Mouse (Mus musculus) heart, adult 2 months (tissue): Measurements from ENCODE around the gene Pde1a. TPM values are rescaled to one million over a fixed set of nuclear protein-coding genes. Genes with fewer than 3 reads are reported as not detected.

ENCODE experiments used
- DNase-seq, 2 experiments: peaks; one replicate each; pipeline ENCODE4 v3.0.0; 2021
- H3K27ac ChIP-seq: fragments of 200-600 bp; 2 replicates; pipeline ENCODE4 v1.8.1; 2022
- H3K27me3 ChIP-seq: fragments of 200-500 bp; 2 replicates; pipeline ENCODE4 v1.6.1; 2012; ENCODE audit warnings: mild to moderate bottlenecking, low read length, inconsistent platforms, mixed read lengths; ENCODE audit not compliant: control insufficient read depth, insufficient read depth
- H3K36me3 ChIP-seq: fragments of 200-500 bp; 2 replicates; pipeline ENCODE4 v1.6.1; 2012; ENCODE audit warnings: low read length, inconsistent platforms; ENCODE audit not compliant: control insufficient read depth, insufficient read depth
- H3K4me1 ChIP-seq: fragments of 200-500 bp; 2 replicates; pipeline ENCODE4 v1.6.1; 2011; ENCODE audit warnings: low read length; ENCODE audit not compliant: control insufficient read depth, insufficient read depth
- H3K4me3 ChIP-seq: fragments of 200-600 bp; 2 replicates; pipeline ENCODE4 v1.8.1; 2022
- H3K79me2 ChIP-seq: fragments of 200-500 bp; replicated peaks from 2 replicates; pipeline ENCODE4 v1.6.1; 2012; ENCODE audit warnings: mild to moderate bottlenecking, inconsistent platforms, low read length, moderate library complexity, mixed read lengths; ENCODE audit not compliant: control insufficient read depth, insufficient read depth
- H3K9ac ChIP-seq: fragments of 200-500 bp; 2 replicates; pipeline ENCODE4 v1.6.1; 2012; ENCODE audit warnings: low read depth, mild to moderate bottlenecking, control low read depth, inconsistent platforms, low read length, mixed read lengths
- CTCF ChIP-seq: fragments of 200-600 bp; IDR thresholded peaks from 2 replicates; pipeline ENCODE4 v1.8.1; 2022; ENCODE audit warnings: antibody characterized with exemption, mild to moderate bottlenecking, moderate library complexity
- EP300 ChIP-seq: fragments of 200-500 bp; IDR thresholded peaks from 2 replicates; pipeline ENCODE4 v1.6.1; 2011; ENCODE audit warnings: low read depth, low read length, control low read depth; ENCODE audit not compliant: insufficient read depth
- POLR2A ChIP-seq: fragments of 200-500 bp; IDR thresholded peaks from 2 replicates; pipeline ENCODE4 v1.6.1; 2011; ENCODE audit warnings: mild to moderate bottlenecking, low read depth, low read length, control low read depth; ENCODE audit not compliant: insufficient read depth
- WGBS: fragments of 180-500 bp; shearing (Covaris S2); methylation state at CpG from one replicate; pipeline ENCODE4 v1.1.7; 2018; 5-methylcytosine and 5-hydroxymethylcytosine counted together
- intact Hi-C: fragments of 180-260 bp; cut with DNase I; formaldehyde crosslinking; loops from one replicate; pipeline ENCODE4 v1.15.1; 2025
- long read RNA-seq: library from polyadenylated mRNA; stranded (forward); transcript quantifications from one replicate; pipeline ENCODE4 v2.0.0, GENCODE M21; 2021
- polyA plus RNA-seq: library from polyadenylated mRNA; depleted of rRNA; stranded (reverse); fragments of >200 nt; gene quantifications from 2 replicates; pipeline ENCODE4 v1.2.3, GENCODE M21; 2012; rRNA removed
- total RNA-seq, 2 experiments: library from RNA; stranded (reverse); gene quantifications; 2 replicates each; pipeline ENCODE4 v1.2.3; 2021

Gene Pde1a
- total RNA-seq: 1 to 10 TPM; 6.2 to 8.5 TPM
- 4.9 and 11.1 TPM in 2 replicates for polyA plus RNA-seq
- long read RNA-seq, partial matches to known transcripts: 0 of 6 reads
- long read RNA-seq, other reads (novel, unspliced or antisense): 6 of 6 reads

- Histone ChIP-seq H3K36me3 (no peaks in the 10 kb centered on the region), H3K4me1 (no peaks in the 10 kb centered on the region), H3K27ac (no peak within 1 kb of the TSS), H3K79me2 (no peaks in the 10 kb centered on the region), H3K4me3 (no peak within 1 kb of the TSS), H3K27me3 (no peaks in the 10 kb centered on the region), H3K9ac (no peak within 1 kb of the TSS)
- 23% methylated on average over 21 of the region's 21 CpGs for WGBS
- no peak for TF ChIP-seq EP300
- TF ChIP-seq CTCF: no peak
- no peak for DNase-seq
- intact Hi-C loops: no loop called here
These were observed at the start of gene Pde1a for GRCm38 (mm10) chr2:80128861-80129698. Gene Pde1a, minus strand, starts transcription at chr2:80129458.

DNA sequence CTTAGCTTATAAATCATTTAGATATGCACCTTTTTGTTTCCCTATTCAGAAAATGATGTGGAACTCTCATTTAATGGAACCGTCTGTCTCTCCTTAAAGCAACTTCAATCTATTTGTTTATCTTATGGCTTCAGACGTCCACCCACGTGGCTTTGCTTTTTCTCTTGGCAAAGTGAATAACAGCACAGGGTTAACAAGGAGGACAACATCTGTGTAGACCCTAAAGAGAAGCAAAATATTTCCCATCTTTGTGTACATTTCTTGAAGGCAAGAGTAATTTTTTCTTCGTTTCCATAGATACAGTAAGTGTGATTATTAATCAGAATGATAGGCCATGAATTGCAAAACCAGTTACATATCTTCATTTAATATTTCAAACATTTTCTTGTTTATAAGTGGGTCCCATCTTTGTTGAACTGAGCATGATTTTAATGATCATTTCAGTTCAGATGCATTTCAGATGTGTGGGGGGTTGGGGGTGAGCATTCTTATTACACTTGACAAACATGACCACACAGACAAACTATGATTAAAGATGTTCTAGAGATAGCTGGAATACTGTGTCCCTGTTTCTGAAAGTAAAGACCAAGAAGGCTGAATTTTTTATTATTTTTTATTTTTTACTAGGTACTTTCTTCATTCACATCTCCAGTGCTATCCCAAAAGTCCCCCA is 49.5 kb upstream of the Pde1a start:
- no peaks in the 10 kb centered on the region for H3K36me3 ChIP-seq
- no peaks in the 10 kb centered on the region for H3K4me1 ChIP-seq
- H3K27me3 ChIP-seq: no peaks in the 10 kb centered on the region
- H3K4me3 ChIP-seq: no peak overlapping the region
- intact Hi-C loops: no loop called here
- TF ChIP-seq POLR2A (no peak), CTCF (no peak), EP300 (no peak)
- no peak for DNase-seq
- H3K27ac ChIP-seq: no peak overlapping the region
- no peak overlapping the region for H3K9ac ChIP-seq
- H3K79me2 ChIP-seq: no peaks in the 10 kb centered on the region
- WGBS: 75% methylated on average over 4 of the region's 4 CpGs

- Histone ChIP-seq H3K79me2 (no peaks in the 10 kb centered on the region), H3K36me3 (no peaks in the 10 kb centered on the region), H3K9ac (no peak overlapping the region), H3K4me1 (no peaks in the 10 kb centered on the region), H3K27ac (no peak overlapping the region), H3K27me3 (no peaks in the 10 kb centered on the region), H3K4me3 (no peak overlapping the region)
- WGBS: 58% methylated on average over 3 of the region's 3 CpGs
- no peak for DNase-seq
- no peak for TF ChIP-seq POLR2A
- TF ChIP-seq EP300: no peak
- TF ChIP-seq CTCF: no peak
- intact Hi-C loops: no loop called here
These were observed 48.9 kb upstream of the Pde1a start for GRCm38 (mm10) chr2:80178154-80178553.

DNA sequence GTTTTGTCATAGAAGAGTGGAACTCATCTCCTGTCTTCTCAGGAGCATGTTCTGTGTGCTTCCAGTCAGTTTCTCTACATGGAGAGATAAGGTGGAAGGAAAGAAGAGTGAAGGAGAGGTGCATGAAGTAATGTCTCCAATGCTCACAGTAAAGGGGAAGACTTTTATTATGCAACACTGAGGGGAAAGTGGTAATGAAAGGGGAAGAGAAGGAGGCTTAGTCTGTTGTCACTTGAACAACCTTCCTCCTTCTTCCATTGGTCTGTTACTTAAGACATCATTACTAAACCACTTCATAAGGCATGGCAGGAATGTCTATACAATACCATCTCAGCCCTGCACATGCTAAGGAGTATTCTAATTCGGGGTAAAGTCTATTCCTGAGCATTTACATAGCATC is 38.8 kb upstream of the Pde1a start:
- no peak overlapping the region for H3K9ac ChIP-seq
- no peak for TF ChIP-seq EP300
- TF ChIP-seq CTCF: no peak
- TF ChIP-seq POLR2A: no peak
- H3K4me1 ChIP-seq: no peaks in the 10 kb centered on the region
- H3K27me3 ChIP-seq: no peaks in the 10 kb centered on the region
- no peak for DNase-seq
- WGBS: 83% methylated on average over 1 of the region's 1 CpGs
- H3K4me3 ChIP-seq: no peak overlapping the region
- no peaks in the 10 kb centered on the region for H3K79me2 ChIP-seq
- H3K27ac ChIP-seq: no peak overlapping the region
- intact Hi-C loops: no loop called here
- H3K36me3 ChIP-seq: no peaks in the 10 kb centered on the region

- Histone ChIP-seq H3K4me3 (no peak overlapping the region), H3K4me1 (no peaks in the 10 kb centered on the region), H3K79me2 (no peaks in the 10 kb centered on the region), H3K27ac (no peak overlapping the region), H3K27me3 (no peaks in the 10 kb centered on the region), H3K36me3 (no peaks in the 10 kb centered on the region), H3K9ac (no peak overlapping the region)
- WGBS: 75% methylated on average over 2 of the region's 2 CpGs
- intact Hi-C loops: no loop called here
- no peak for TF ChIP-seq EP300
- TF ChIP-seq POLR2A: no peak
- no peak for TF ChIP-seq CTCF
- DNase-seq: no peak
These were observed 29.5 kb upstream of the Pde1a start for GRCm38 (mm10) chr2:80158784-80159183.

DNA sequence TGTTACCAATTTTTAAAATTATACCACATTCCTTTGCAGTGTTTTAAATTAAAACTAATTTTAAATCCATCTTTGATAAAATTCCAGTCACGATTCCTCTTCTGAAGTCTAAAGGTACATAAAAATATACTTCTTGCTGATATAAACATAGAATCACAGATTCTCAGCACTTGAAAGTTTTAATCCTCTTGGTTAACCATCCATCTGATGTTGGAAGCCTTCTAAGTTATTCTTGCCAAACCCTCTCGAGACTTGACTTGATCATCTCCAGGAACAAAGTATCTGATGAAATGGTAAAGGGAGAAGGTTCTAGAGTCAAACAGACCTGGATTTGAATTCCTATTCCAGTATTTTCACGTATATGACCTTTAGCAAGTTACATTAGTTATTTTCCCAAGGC is 28.9 kb upstream of the Pde1a start:
- Histone ChIP-seq H3K79me2 (no peaks in the 10 kb centered on the region), H3K9ac (no peak overlapping the region), H3K27ac (no peak overlapping the region)

More for the DNA sequence above, 28.9 kb upstream of the Pde1a start:
- intact Hi-C loops: no loop called here
- Histone ChIP-seq H3K4me1 (no peaks in the 10 kb centered on the region), H3K4me3 (no peak overlapping the region), H3K36me3 (no peaks in the 10 kb centered on the region), H3K27me3 (no peaks in the 10 kb centered on the region)
- TF ChIP-seq POLR2A (no peak), EP300 (no peak), CTCF (no peak)
- DNase-seq: no peak
- 76% methylated on average over 3 of the region's 3 CpGs for WGBS
